Mouse (Mus musculus) left cerebral cortex, adult 11 months (tissue): Measurements from ENCODE around the gene Spata1.

Experiments
- DNase-seq: peaks from one replicate; pipeline ENCODE4 v3.0.0; 2022; ENCODE audit warnings: low spot score

Gene Spata1

GRCm38 (mm10) chr3:146499431-146500002 is at the start of gene Spata1, which contains the start of gene Gng5:
Spata1 (minus strand) TSS chr3:146499753.
Gng5 (plus strand) TSS chr3:146499807.
- peak; percentile 24 for DNase-seq

- DNase-seq = no peak
These were observed 44.1 kb upstream of the Spata1 start for GRCm38 (mm10) chr3:146543632-146544031.

- DNase-seq = no peak
These were observed 41.1 kb upstream of the Spata1 start for GRCm38 (mm10) chr3:146540521-146541273.

- no peak for DNase-seq
These were observed 35.4 kb upstream of the Spata1 start for GRCm38 (mm10) chr3:146534986-146535385.

GRCm38 (mm10) chr3:146528335-146528734 is 28.8 kb upstream of the Spata1 start:
- no peak for DNase-seq

GRCm38 (mm10) chr3:146521652-146522020 is 22.1 kb upstream of the Spata1 start:
- no peak for DNase-seq

GRCm38 (mm10) chr3:146520798-146521651 is 21.5 kb upstream of the Spata1 start, which contains the start of gene Rpf1:
Rpf1 (minus strand) TSS chr3:146521429.
- peak; percentile 87 for DNase-seq

GRCm38 (mm10) chr3:146520226-146520797 is 20.8 kb upstream of the Spata1 start:
- DNase-seq = no peak

GRCm38 (mm10) chr3:146506711-146507110 is 7.2 kb upstream of the Spata1 start:
- DNase-seq = no peak

GRCm38 (mm10) chr3:146501601-146502123 is 2.1 kb upstream of the Spata1 start:
- no peak for DNase-seq

- no peak for DNase-seq
These were observed 1.3 kb upstream of the Spata1 start for GRCm38 (mm10) chr3:146500810-146501201.

GRCm38 (mm10) chr3:146500003-146500809 is 653 bp upstream of the Spata1 start:
- DNase-seq = no peak

GRCm38 (mm10) chr3:146498989-146499388 is 564 bp downstream of the Spata1 start:
- DNase-seq = no peak

GRCm38 (mm10) chr3:146494941-146495340 is 4.6 kb downstream of the Spata1 start:
- DNase-seq = no peak

- no peak for DNase-seq
These were observed 13.1 kb downstream of the Spata1 start for GRCm38 (mm10) chr3:146486464-146486863.

GRCm38 (mm10) chr3:146482044-146482443 is 17.5 kb downstream of the Spata1 start:
- no peak for DNase-seq

- no peak for DNase-seq
These were observed 25.1 kb downstream of the Spata1 start for GRCm38 (mm10) chr3:146474428-146474827.

- no peak for DNase-seq
These were observed 25.8 kb downstream of the Spata1 start for GRCm38 (mm10) chr3:146473741-146474140.

- no peak for DNase-seq
These were observed 26.9 kb downstream of the Spata1 start for GRCm38 (mm10) chr3:146472657-146473056.

GRCm38 (mm10) chr3:146469226-146469625 is 30.3 kb downstream of the Spata1 start:
- no peak for DNase-seq

GRCm38 (mm10) chr3:146462939-146463338 is 36.6 kb downstream of the Spata1 start:
- no peak for DNase-seq
